ENCODE assay signal across 8 mouse cellular contexts in genomic region chr16:76539669-76540068, GRCm38 (mm10).
DNase-seq lines count a peak whose midpoint lies in the region; ATAC-seq and TF ChIP-seq lines count a peak whose summit lies in the region.

No protein-coding gene starts in this region.

- peak; percentile 27 for DNase-seq in right cerebral cortex, postnatal 10 days (ENCODE audit: low spot score in 2 of 2)
- no peak for DNase-seq in right cerebral cortex, postnatal 25 days
- DNase-seq in hindbrain, embryonic 14.5 days (ENCODE audit: low spot score): peak; percentile 33
- DNase-seq in liver, embryonic 11.5 days (ENCODE audit: low spot score): peak; percentile 48
- DNase-seq in cerebellum, adult 2 months: no peak
- no peak for DNase-seq in spleen, postnatal 4 days (ENCODE audit: low spot score in 2 of 2)

- H3K9me3 ChIP-seq in forebrain, embryonic 15.5 days: no peaks in the 10 kb centered on the region
- no peaks in the 10 kb centered on the region for H3K9me3 ChIP-seq in hindbrain, embryonic 14.5 days (ENCODE audit: control insufficient read depth, low read length)
- H3K9me3 ChIP-seq in liver, embryonic 11.5 days (ENCODE audit: control insufficient read depth, low read length): no peaks in the 10 kb centered on the region
- no peaks in the 10 kb centered on the region for H3K9me3 ChIP-seq in neural tube, embryonic 13.5 days

- peak; percentile 46; the same call in 1 of the 2 replicates for ATAC-seq in forebrain, embryonic 15.5 days (replicated peaks)
- ATAC-seq in hindbrain, embryonic 14.5 days (ENCODE audit: low FRiP score): peak; percentile 74; the same call in 1 of the 2 replicates
- peak; percentile 75 for ATAC-seq in liver, embryonic 11.5 days (replicated peaks; ENCODE audit: low FRiP score)
- no peak for ATAC-seq in neural tube, embryonic 13.5 days (ENCODE audit: low read depth)

- H3K36me3 ChIP-seq in forebrain, embryonic 15.5 days: no peaks in the 10 kb centered on the region
- no peaks in the 10 kb centered on the region for H3K36me3 ChIP-seq in hindbrain, embryonic 14.5 days (replicated peaks; ENCODE audit: control insufficient read depth, insufficient read depth)
- no peaks in the 10 kb centered on the region for H3K36me3 ChIP-seq in liver, embryonic 11.5 days (ENCODE audit: control insufficient read depth, insufficient read depth, low read length)
- H3K36me3 ChIP-seq in neural tube, embryonic 13.5 days: no peaks in the 10 kb centered on the region

- H3K4me2 ChIP-seq in forebrain, embryonic 15.5 days (replicated peaks): no peak overlapping the region
- no peak overlapping the region for H3K4me2 ChIP-seq in hindbrain, embryonic 14.5 days (replicated peaks)
- no peak overlapping the region for H3K4me2 ChIP-seq in liver, embryonic 11.5 days
- H3K4me2 ChIP-seq in neural tube, embryonic 13.5 days: 0 out of 2 replicates have a peak overlapping the region, but pooled peaks have one; percentile 1

- H3K4me1 ChIP-seq in forebrain, embryonic 15.5 days: peaks cover 6% of the 10 kb centered on the region
- 0 out of 2 replicates have a peak, but pooled peaks cover 7% of the 10 kb centered on the region for H3K4me1 ChIP-seq in hindbrain, embryonic 14.5 days (replicated peaks; ENCODE audit: control insufficient read depth, insufficient read depth, low read length)
- H3K4me1 ChIP-seq in liver, embryonic 11.5 days (replicated peaks; ENCODE audit: control insufficient read depth, insufficient read depth, low read length): no peaks in the 10 kb centered on the region
- H3K4me1 ChIP-seq in neural tube, embryonic 13.5 days (replicated peaks): peaks cover 8% of the 10 kb centered on the region
- H3K4me1 ChIP-seq in cerebellum, adult 2 months (ENCODE audit: control insufficient read depth, insufficient read depth, low read length): no peaks in the 10 kb centered on the region

- no peak overlapping the region for H3K27ac ChIP-seq in forebrain, embryonic 15.5 days (replicated peaks)
- H3K27ac ChIP-seq in hindbrain, embryonic 14.5 days: no peak overlapping the region
- no peak overlapping the region for H3K27ac ChIP-seq in liver, embryonic 11.5 days (ENCODE audit: low read depth, low read length)
- H3K27ac ChIP-seq in neural tube, embryonic 13.5 days (replicated peaks): no peak overlapping the region
- no peak overlapping the region for H3K27ac ChIP-seq in cerebellum, adult 2 months (ENCODE audit: insufficient read depth, low read length)

- WGBS in forebrain, embryonic 15.5 days: 4% methylated on average over 6 of the region's 6 CpGs
- 3% methylated on average over 6 of the region's 6 CpGs for WGBS in hindbrain, embryonic 14.5 days
- WGBS in liver, embryonic 11.5 days: 17% methylated on average over 6 of the region's 6 CpGs
- 4% methylated on average over 6 of the region's 6 CpGs for WGBS in neural tube, embryonic 13.5 days
- 23% methylated on average over 6 of the region's 6 CpGs for WGBS in cerebellum, adult 2 months

- no peak for TF ChIP-seq POLR2A in cerebellum, adult 2 months (IDR thresholded peaks at IDR 0.05; ENCODE audit: borderline replicate concordance, insufficient read depth, low read length)

- no peak overlapping the region for H3K9ac ChIP-seq in forebrain, embryonic 15.5 days (replicated peaks)
- no peak overlapping the region for H3K9ac ChIP-seq in hindbrain, embryonic 14.5 days
- no peak overlapping the region for H3K9ac ChIP-seq in liver, embryonic 11.5 days (ENCODE audit: low read depth, low read length)
- no peak overlapping the region for H3K9ac ChIP-seq in neural tube, embryonic 13.5 days

- no peak for TF ChIP-seq CTCF in cerebellum, adult 2 months (IDR thresholded peaks at IDR 0.05; ENCODE audit: borderline replicate concordance, insufficient read depth, low read depth, low read length)

- no peaks in the 10 kb centered on the region for H3K27me3 ChIP-seq in forebrain, embryonic 15.5 days
- no peaks in the 10 kb centered on the region for H3K27me3 ChIP-seq in hindbrain, embryonic 14.5 days (ENCODE audit: control insufficient read depth, insufficient read depth, low read length)
- H3K27me3 ChIP-seq in liver, embryonic 11.5 days (replicated peaks; ENCODE audit: control insufficient read depth, insufficient read depth, low read length): no peaks in the 10 kb centered on the region
- H3K27me3 ChIP-seq in neural tube, embryonic 13.5 days: no peaks in the 10 kb centered on the region
- H3K27me3 ChIP-seq in cerebellum, adult 2 months (ENCODE audit: control insufficient read depth, insufficient read depth, low read length): no peaks in the 10 kb centered on the region

- H3K4me3 ChIP-seq in forebrain, embryonic 15.5 days: no peak overlapping the region
- no peak overlapping the region for H3K4me3 ChIP-seq in hindbrain, embryonic 14.5 days (replicated peaks; ENCODE audit: low read length)
- no peak overlapping the region for H3K4me3 ChIP-seq in liver, embryonic 11.5 days (ENCODE audit: low read depth, low read length)
- H3K4me3 ChIP-seq in neural tube, embryonic 13.5 days: no peak overlapping the region
- no peak overlapping the region for H3K4me3 ChIP-seq in cerebellum, adult 2 months (replicated peaks; ENCODE audit: insufficient read depth, low read depth, low read length)

Comparison
In these comparisons a context has a peak if more than half of its experiments do, and no peak if none do; other contexts are left out.
1. DNase-seq: peak in right cerebral cortex, postnatal 10 days (2 of 2), hindbrain, embryonic 14.5 days (single experiment) and liver, embryonic 11.5 days (single experiment); none in right cerebral cortex, postnatal 25 days (single experiment), cerebellum, adult 2 months (0 of 2) and spleen, postnatal 4 days (0 of 2).